Mouse (Mus musculus) cerebellum, postnatal 4 days (tissue): ENCODE results near the gene Bmx.

Source experiments
- DNase-seq, 2 experiments: peaks; one replicate each; pipeline ENCODE4 v3.0.0; 2022; ENCODE audit warnings: low spot score in 2 of 2, mixed read lengths in 1 of 2

Gene Bmx

DNA sequence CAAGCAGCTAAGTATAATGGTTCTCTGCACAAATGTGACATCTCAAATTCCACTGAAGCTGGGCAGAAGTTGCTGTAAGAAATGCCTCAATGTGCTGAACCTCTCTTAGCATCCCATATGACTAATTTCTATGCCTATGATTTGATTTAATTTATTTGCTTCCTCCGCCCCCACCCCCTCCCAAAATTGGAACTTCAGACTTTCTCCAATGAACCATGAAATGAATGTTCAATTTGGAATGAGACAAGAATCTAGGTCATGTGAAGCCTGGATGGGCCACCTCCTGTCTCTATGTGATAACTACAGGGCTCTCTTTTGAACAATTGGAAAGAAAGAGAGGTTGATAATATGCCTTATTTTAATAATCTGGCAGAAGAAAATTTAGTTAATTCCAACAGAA, 82.7 kb downstream of the Bmx start:
- DNase-seq: no peak

DNA sequence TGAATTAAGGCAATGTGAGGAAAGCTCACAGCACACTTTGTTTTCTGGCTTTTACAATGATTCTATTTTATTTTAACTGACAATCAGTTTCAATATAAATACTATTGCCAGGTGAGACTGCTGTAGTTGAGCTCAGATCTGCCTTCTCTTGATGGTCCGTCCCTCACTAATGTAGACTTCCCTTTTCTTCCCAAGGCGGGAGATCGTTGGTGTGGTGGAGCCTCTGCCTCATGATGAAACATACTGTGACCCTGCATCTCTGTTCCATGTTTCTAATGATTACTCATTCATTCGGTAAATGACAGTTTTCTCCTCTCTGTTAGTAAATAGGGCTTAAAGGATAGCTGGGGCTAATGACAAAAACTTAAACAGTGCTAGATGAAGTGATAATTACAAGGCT, 84.1 kb downstream of the Bmx start:
- DNase-seq: no peak

GRCm38 (mm10) chrX:164171034-164171433, 87.0 kb downstream of the Bmx start:
- no peak for DNase-seq

GRCm38 (mm10) chrX:164164681-164165080, 93.3 kb downstream of the Bmx start:
- no peak for DNase-seq

DNA sequence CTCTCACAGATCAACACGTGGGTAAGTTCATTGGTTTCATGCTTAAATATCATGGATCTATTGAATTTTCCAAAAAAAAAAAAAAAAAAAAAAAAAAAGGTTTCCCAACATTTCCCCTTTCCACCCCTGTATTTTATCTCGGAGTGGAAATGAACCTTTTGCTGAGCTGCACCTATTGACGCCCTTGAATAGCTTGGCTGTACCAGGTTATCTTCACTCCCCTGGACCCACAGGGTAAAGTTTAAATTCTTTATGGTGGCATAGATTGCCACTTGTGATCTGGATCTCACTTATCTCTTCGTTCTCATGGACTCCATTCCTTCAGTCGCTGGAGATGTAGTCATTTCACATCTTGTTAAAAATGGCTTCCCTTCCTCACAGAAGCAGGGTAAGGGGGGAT, 103.4 kb downstream of the Bmx start:
- DNase-seq: no peak

- DNase-seq: no peak
Observed at GRCm38 (mm10) chrX:164153606-164154005, 104.4 kb downstream of the Bmx start.

- no peak for DNase-seq
Observed at GRCm38 (mm10) chrX:164152703-164153102, 105.3 kb downstream of the Bmx start.

- no peak for DNase-seq
Observed at GRCm38 (mm10) chrX:164145463-164146250, 112.3 kb downstream of the Bmx start.
